Mouse (Mus musculus): ENCODE measurements around the gene Vmn1r7. TPM values are rescaled to one million over a fixed set of nuclear protein-coding genes. Genes with fewer than 3 reads are reported as not detected.
"Not testable (repeated sequence)": the region's sequence is repeated elsewhere in the genome, so short reads cannot be mapped to it uniquely, and the experiment has no call there.

Vmn1r7 gene
- polyA plus RNA-seq (2015; fragmentation: Nextera tagmentation; extraction: Ambion mirVana), result not detected in 2 replicates

GRCm38 (mm10) chr6:57025224-57025623, at the start of gene Vmn1r7:
Gene Vmn1r7, minus strand, starts transcription at chr6:57025324.
- H3K4me1 ChIP-seq (replicated peaks); H3K27me3 ChIP-seq; ATAC-seq; H3K27ac ChIP-seq; H3K4me2 ChIP-seq (replicated peaks); H3K9ac ChIP-seq (replicated peaks); H3K36me3 ChIP-seq; H3K9me3 ChIP-seq; H3K4me3 ChIP-seq (replicated peaks): not testable (repeated sequence)
- WGBS, result 91% methylated on average over 2 of the region's 2 CpGs

- no peak within 1 kb of the TSS for H3K9ac ChIP-seq (replicated peaks)
- no peak within 1 kb of the TSS for H3K4me3 ChIP-seq (replicated peaks)
- 85% methylated on average over 2 of the region's 2 CpGs for WGBS
These were observed 41.4 kb upstream of the Vmn1r7 start, which contains the start of gene Vmn1r9 for GRCm38 (mm10) chr6:57066487-57066886. Gene Vmn1r9, plus strand, starts transcription at chr6:57066787.

GRCm38 (mm10) chr6:57063730-57064129, 38.6 kb upstream of the Vmn1r7 start:
- Histone ChIP-seq H3K4me3 (replicated peaks) (no peak overlapping the region), H3K27ac (no peak overlapping the region), H3K4me1 (replicated peaks) (no peaks in the 10 kb centered on the region), H3K4me2 (replicated peaks) (no peak overlapping the region), H3K9me3 (no peaks in the 10 kb centered on the region), H3K36me3 (no peaks in the 10 kb centered on the region), H3K9ac (replicated peaks) (no peak overlapping the region), H3K27me3 (no peaks in the 10 kb centered on the region)
- no peak for ATAC-seq

More at GRCm38 (mm10) chr6:57066487-57066886, 41.4 kb upstream of the Vmn1r7 start, which contains the start of gene Vmn1r9:
- Histone ChIP-seq H3K36me3 (no peaks in the 10 kb centered on the region), H3K4me2 (replicated peaks) (no peak within 1 kb of the TSS), H3K27ac (no peak within 1 kb of the TSS), H3K9me3 (no peaks in the 10 kb centered on the region), H3K27me3 (no peaks in the 10 kb centered on the region), H3K4me1 (replicated peaks) (no peaks in the 10 kb centered on the region)
- ATAC-seq, result no peak

GRCm38 (mm10) chr6:57034674-57035073, 9.6 kb upstream of the Vmn1r7 start:
- Histone ChIP-seq H3K27me3 (no peaks in the 10 kb centered on the region), H3K9ac (replicated peaks) (no peak overlapping the region), H3K27ac (no peak overlapping the region), H3K4me1 (replicated peaks) (no peaks in the 10 kb centered on the region), H3K4me2 (replicated peaks) (no peak overlapping the region), H3K9me3 (no peaks in the 10 kb centered on the region), H3K4me3 (replicated peaks) (no peak overlapping the region), H3K36me3 (no peaks in the 10 kb centered on the region)
- ATAC-seq, result no peak
- 90% methylated on average over 2 of the region's 2 CpGs for WGBS

GRCm38 (mm10) chr6:57031984-57032383, 6.9 kb upstream of the Vmn1r7 start, which contains the start of gene Vmn1r8:
Gene Vmn1r8, plus strand, starts transcription at chr6:57032284.
- Histone ChIP-seq H3K9ac (replicated peaks) (no peak within 1 kb of the TSS), H3K36me3 (no peaks in the 10 kb centered on the region), H3K27me3 (no peaks in the 10 kb centered on the region), H3K27ac (no peak within 1 kb of the TSS), H3K4me1 (replicated peaks) (no peaks in the 10 kb centered on the region), H3K4me2 (replicated peaks) (no peak within 1 kb of the TSS), H3K9me3 (no peaks in the 10 kb centered on the region), H3K4me3 (replicated peaks) (no peak within 1 kb of the TSS)
- ATAC-seq, result no peak

GRCm38 (mm10) chr6:56996943-56997342, 28.2 kb downstream of the Vmn1r7 start, which contains the start of gene Vmn1r6:
Gene Vmn1r6, plus strand, starts transcription at chr6:56997243.
- H3K9me3 ChIP-seq, result no peaks in the 10 kb centered on the region
- no peak within 1 kb of the TSS for H3K27ac ChIP-seq
- no peaks in the 10 kb centered on the region for H3K36me3 ChIP-seq
- H3K27me3 ChIP-seq, result no peaks in the 10 kb centered on the region
- no peaks in the 10 kb centered on the region for H3K4me1 ChIP-seq (replicated peaks)
- H3K9ac ChIP-seq (replicated peaks), result no peak within 1 kb of the TSS
- H3K4me2 ChIP-seq (replicated peaks), result no peak within 1 kb of the TSS
- no peak for ATAC-seq
- 90% methylated on average over 2 of the region's 2 CpGs for WGBS
- no peak within 1 kb of the TSS for H3K4me3 ChIP-seq (replicated peaks)

Other genes with a start within 250 kb of the Vmn1r7 start
- 33.7 and 37.0 TPM in 2 replicates for gene Kbtbd2, start 227.5 kb downstream of the Vmn1r7 start, polyA plus RNA-seq (2015; fragmentation: Nextera tagmentation; extraction: Ambion mirVana)
- 23.3 and 29.2 TPM in 2 replicates for gene Fkbp9, start 193.3 kb downstream of the Vmn1r7 start, polyA plus RNA-seq (2015; fragmentation: Nextera tagmentation; extraction: Ambion mirVana)
- gene Nt5c3, start 101.4 kb downstream of the Vmn1r7 start, polyA plus RNA-seq (2015; fragmentation: Nextera tagmentation; extraction: Ambion mirVana), result 137 and 148 TPM in 2 replicates
- 0.62 and 0.72 TPM in 2 replicates for gene Vmn1r4, start 101.3 kb downstream of the Vmn1r7 start, polyA plus RNA-seq (2015; fragmentation: Nextera tagmentation; extraction: Ambion mirVana)
- gene Vmn1r5, start 55.1 kb downstream of the Vmn1r7 start, polyA plus RNA-seq (2015; fragmentation: Nextera tagmentation; extraction: Ambion mirVana), result not detected in 2 replicates
- not detected in 2 replicates for gene Vmn1r6, start 28.1 kb downstream of the Vmn1r7 start, polyA plus RNA-seq (2015; fragmentation: Nextera tagmentation; extraction: Ambion mirVana)
- gene Vmn1r8, start 7.0 kb upstream of the Vmn1r7 start, polyA plus RNA-seq (2015; fragmentation: Nextera tagmentation; extraction: Ambion mirVana), result not detected in 2 replicates
- not detected in 2 replicates for gene Vmn1r9, start 41.5 kb upstream of the Vmn1r7 start, polyA plus RNA-seq (2015; fragmentation: Nextera tagmentation; extraction: Ambion mirVana)
- gene Vmn1r10, start 84.1 kb upstream of the Vmn1r7 start, polyA plus RNA-seq (2015; fragmentation: Nextera tagmentation; extraction: Ambion mirVana), result not detected in 2 replicates
- not detected in 2 replicates for gene Vmn1r11, start 108.1 kb upstream of the Vmn1r7 start, polyA plus RNA-seq (2015; fragmentation: Nextera tagmentation; extraction: Ambion mirVana)
- gene Vmn1r12, start 131.6 kb upstream of the Vmn1r7 start, polyA plus RNA-seq (2015; fragmentation: Nextera tagmentation; extraction: Ambion mirVana), result not detected in 2 replicates
- not detected in 2 replicates for gene Vmn1r13, start 178.0 kb upstream of the Vmn1r7 start, polyA plus RNA-seq (2015; fragmentation: Nextera tagmentation; extraction: Ambion mirVana)
- not detected in 2 replicates for gene Vmn1r14, start 206.4 kb upstream of the Vmn1r7 start, polyA plus RNA-seq (2015; fragmentation: Nextera tagmentation; extraction: Ambion mirVana)
- not detected in 2 replicates for gene Vmn1r15, start 232.6 kb upstream of the Vmn1r7 start, polyA plus RNA-seq (2015; fragmentation: Nextera tagmentation; extraction: Ambion mirVana)